Mouse (Mus musculus) ovary, postnatal 14 days (tissue): Measurements from ENCODE around the gene Rbfox1.

Experiments
- DNase-seq: peaks from one replicate; pipeline ENCODE4 v3.0.0; 2022; ENCODE audit warnings: low spot score

Gene Rbfox1

GRCm38 (mm10) chr16:6097244-6098040, 212.3 kb downstream of the Rbfox1 start:
- no peak for DNase-seq

DNA sequence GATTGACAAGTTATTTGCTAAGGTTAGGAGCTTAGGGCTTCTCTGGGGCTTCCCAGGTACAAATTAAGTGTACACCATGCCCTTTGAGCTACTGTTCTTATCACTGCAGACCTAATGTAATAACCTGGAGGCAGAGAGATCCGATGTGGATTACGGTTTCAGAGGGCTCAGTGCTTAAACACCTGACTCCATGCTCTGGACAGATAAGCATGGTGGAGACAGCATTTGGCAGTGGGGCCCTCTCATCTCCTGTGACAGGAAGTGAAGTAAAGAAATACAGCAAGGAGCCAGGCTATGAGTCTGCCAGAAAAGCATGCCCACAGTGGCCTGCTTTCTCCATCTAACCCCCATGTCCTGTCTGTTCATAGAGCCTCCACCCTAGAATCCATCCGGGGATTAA, 213.0 kb downstream of the Rbfox1 start:
- no peak for DNase-seq

GRCm38 (mm10) chr16:6099598-6099997, 214.4 kb downstream of the Rbfox1 start:
- no peak for DNase-seq

- DNase-seq, result no peak
These were observed 215.3 kb downstream of the Rbfox1 start for GRCm38 (mm10) chr16:6100421-6100877.

DNA sequence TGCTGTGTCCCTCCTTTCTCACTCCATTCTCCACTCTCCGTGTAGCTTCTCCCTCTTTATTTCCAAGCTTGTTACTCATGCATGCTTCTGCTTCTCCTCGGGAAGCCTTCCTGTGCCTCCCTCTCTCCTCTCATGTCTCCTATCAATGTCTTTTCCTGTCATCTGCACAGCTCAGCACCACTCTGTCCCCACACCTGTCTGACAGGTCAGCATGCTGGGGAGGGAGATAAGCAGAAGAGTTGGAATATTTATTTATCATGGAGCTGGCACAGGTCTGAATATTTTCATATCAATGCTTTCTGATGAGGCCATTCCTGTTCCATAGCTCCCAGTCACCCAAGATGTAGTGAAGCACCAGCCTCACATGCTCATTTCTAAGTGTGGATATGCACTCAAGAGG, 218.6 kb downstream of the Rbfox1 start:
- no peak for DNase-seq

GRCm38 (mm10) chr16:6110121-6110520, 225.0 kb downstream of the Rbfox1 start:
- no peak for DNase-seq

- no peak for DNase-seq
These were observed 228.8 kb downstream of the Rbfox1 start for GRCm38 (mm10) chr16:6113836-6114475.

- DNase-seq, result no peak
These were observed 234.3 kb downstream of the Rbfox1 start for GRCm38 (mm10) chr16:6119472-6119871.

- no peak for DNase-seq
These were observed 236.1 kb downstream of the Rbfox1 start for GRCm38 (mm10) chr16:6121232-6121631.

DNA sequence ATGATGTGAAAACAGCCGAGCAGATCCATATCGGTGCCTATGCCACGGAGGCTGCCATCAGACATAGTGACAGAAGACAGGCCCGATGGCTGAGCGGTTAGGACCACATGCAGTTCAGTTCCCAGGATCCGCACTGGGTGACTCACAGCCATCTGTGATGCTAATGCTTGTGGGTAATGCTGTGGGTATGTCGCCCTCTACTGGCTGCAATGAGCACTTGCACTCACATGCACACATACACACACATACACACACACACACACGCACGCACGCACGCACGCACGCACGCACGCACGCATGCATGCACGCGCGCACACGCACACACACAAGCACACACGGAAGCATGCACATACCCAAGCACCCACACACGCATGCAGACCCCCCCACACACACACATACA, 237.7 kb downstream of the Rbfox1 start:
- no peak for DNase-seq

DNA sequence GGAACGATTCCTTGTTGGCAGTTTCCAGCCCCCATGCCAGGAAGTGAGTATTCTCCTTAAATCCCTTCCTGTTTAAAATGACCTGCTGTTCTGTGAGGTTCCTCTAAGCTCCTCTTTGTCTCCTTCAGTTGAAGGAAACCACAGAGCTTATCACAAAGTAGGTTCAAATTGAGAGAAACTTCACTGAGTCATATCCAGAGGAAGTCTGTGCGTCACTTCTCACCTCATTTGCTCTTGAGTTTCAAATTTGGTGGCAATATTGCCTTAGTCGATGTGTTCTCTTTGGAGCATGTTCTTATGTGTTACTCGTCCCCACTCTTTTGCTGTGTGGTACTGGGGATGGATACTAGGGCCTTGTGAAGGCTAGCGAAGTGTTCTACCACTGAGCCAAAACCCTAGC, 243.2 kb downstream of the Rbfox1 start:
- DNase-seq, result no peak

- DNase-seq, result no peak
These were observed 249.9 kb downstream of the Rbfox1 start for GRCm38 (mm10) chr16:6135016-6135415.

DNA sequence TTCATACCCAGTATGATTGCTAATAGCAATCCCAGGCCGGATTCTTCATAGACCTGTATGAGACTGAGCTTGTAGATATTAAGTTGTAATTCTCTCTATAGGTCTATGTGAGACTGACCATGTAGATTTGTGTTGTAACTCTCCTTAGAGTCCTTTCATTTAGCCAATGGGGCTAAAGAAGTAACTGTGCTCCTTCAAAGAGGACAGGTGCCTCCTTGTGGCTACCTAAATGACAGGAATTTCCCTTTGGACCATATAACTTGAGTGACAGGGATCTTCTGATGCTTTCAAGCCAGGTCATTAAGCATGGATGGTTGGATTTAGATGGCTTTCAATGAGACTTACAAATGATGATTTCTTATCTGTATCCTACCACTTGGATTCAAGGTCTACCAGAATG, 254.3 kb downstream of the Rbfox1 start:
- no peak for DNase-seq

DNA sequence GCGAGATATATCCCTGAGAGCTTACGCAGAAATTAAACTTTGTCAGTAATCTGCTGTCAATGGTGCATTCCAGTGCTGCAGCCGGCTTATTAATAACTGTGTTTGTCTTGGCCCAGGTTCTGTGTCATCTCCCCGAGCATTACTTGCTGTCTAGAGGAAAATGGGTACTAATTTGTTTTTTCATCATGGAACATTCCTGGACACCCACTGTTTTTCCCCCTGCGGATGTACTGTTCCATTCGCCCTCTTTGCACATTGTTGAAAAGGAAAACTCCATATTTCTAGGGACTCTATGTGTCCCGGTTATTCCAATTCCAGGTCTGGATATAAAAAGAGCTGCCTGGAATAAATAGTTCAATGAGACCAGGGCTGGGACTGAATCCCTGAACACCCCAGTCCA, 262.8 kb downstream of the Rbfox1 start:
- DNase-seq, result no peak

GRCm38 (mm10) chr16:6149345-6149744, 264.2 kb downstream of the Rbfox1 start:
- no peak for DNase-seq

- DNase-seq, result no peak
These were observed 270.4 kb downstream of the Rbfox1 start for GRCm38 (mm10) chr16:6155556-6155955.

DNA sequence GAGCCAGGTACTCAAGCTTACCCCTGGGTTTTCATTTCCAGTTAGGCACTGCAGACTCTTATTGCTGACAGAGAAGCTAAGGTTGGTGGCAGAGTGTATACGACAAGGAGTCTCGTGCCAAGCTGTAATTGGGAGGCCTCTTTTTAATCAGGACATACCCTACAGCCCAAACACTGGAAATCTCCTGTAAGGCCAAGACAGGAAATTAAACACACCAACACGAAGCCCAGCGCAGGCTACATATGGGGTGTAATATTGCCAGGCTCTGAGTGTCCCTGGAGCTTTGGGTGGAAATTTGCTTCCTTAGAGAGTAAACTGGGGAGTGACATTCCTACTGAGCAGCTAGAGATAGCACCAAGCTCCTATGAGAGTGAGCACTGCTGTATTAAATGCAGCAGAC, 279.3 kb downstream of the Rbfox1 start:
- no peak for DNase-seq

- no peak for DNase-seq
These were observed 284.2 kb downstream of the Rbfox1 start for GRCm38 (mm10) chr16:6169346-6169745.

DNA sequence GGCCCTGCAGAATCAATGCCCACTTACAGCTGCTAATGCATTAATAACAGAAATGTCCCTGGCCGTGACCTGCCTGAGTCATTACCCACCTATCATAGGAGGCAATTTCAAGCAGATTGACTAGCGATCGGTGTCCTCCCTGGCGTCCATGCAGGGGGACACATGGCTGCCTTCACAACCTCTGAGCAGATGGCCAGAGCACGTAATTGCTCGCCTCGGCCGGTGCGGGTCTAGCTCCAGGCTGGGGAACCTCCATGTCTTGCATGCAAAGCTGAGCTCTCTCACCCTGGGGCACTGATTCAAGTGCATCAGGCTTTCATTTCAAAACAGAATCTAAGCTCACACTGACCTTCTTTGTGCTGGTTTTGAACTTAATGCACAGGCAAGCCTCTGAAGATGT, 295.7 kb downstream of the Rbfox1 start:
- DNase-seq, result no peak

GRCm38 (mm10) chr16:6182329-6182728, 297.2 kb downstream of the Rbfox1 start:
- DNase-seq, result no peak

DNA sequence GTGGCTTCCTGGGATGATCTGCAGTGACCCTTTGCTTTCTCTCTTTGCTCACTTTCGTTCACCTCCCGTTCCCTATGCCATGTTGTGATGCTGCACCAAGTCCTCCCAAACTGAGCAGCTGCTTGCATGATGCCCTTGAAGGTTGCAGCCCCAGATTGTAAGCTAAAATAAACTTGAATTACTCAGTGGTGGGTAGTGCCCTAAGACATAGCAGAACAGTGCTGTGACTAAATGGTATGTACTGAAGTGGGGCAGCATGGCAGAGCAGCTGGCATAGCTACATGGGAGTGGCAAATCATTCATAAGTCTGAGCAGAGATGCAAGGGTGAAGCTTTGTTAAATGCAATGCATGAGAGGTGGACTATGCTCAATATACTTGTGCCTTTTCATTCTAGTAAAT, 307.2 kb downstream of the Rbfox1 start:
- DNase-seq, result no peak

- DNase-seq, result no peak
These were observed 321.3 kb downstream of the Rbfox1 start for GRCm38 (mm10) chr16:6206431-6206830.

DNA sequence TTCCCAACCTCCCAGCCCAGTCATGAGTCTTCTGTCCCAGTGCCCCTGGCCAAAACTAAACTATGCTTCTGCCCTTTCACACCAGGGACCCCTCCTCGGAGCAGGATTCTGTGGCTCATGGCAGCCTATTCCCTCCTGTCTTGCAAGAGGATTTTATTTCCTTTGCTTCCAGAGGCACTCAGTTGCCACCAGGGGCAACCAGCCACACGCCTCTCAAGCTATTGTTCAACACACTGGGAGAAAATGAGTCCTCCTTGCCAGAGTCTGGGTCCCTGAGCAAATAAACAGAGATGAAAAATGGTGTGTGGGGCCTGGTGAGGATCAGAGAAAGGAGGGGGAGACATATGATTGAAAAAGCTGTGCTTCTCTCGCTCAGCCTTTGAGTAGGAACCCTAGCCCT, 327.8 kb downstream of the Rbfox1 start:
- no peak for DNase-seq

- no peak for DNase-seq
These were observed 342.3 kb downstream of the Rbfox1 start for GRCm38 (mm10) chr16:6227449-6227848.
